Mouse (Mus musculus): Measurements from ENCODE around the gene Opn1sw.

Gene Opn1sw

DNA sequence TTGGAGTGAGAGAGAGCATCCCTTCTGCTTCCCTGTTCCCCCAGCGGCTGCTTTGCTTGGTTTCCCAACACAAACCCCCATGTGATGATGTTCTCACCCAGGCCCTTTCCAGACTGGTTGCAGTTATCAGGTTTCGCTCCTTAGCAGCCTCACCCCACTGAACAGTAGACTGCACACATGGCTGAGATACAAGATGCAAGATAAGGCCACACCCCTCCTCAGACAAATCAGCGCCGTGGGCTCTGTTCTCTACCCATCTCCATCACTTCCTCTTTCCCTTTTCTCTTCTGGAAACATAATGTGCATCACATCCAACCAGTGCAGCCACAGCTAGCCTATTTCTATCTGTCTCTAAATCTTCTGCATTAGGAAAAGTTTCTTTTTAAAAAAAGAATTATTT is 58.8 kb downstream of the Opn1sw start:
- no peak for DNase-seq (ENCODE audit: low read depth)

GRCm38 (mm10) chr6:29326961-29327360 is 61.3 kb downstream of the Opn1sw start:
- DNase-seq (ENCODE audit: low read depth) = no peak
